Mouse (Mus musculus): ENCODE measurements around the gene Trpv1. TPM values are rescaled to one million over a fixed set of nuclear protein-coding genes. Genes with fewer than 3 reads are reported as not detected.

Trpv1 gene
- not detected for total RNA-seq (2021)

DNA sequence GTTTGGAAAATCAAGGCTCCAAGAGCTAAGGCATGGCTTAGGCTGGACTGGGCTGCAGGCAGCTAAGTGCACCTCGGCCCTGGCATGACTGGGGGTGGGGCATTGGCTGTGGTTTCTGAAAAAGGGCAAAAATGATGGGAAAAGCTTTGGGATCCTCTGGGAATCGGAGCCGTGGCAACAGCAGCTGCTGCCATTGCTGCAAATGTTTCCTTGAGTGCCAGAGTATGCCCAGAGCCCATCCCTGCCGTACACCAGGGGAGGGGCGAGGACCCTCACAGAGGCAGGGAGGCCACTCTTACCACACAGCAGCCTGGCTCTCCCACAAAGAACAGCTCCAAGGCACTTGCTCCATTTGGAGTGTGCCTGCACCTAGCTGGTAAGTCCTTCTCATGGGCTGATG lies at the start of gene Trpv1:
Trpv1 (plus strand) TSS at position 301 of the 400 bp plus-strand sequence.
- intact Hi-C loops (cut with DNase I), result no loop called here
- DNase-seq (ENCODE audit: low spot score in 2 of 2), result no peak

GRCm38 (mm10) chr11:73185872-73186615 lies 48.0 kb upstream of the Trpv1 start:
- intact Hi-C loops (cut with DNase I), result no loop called here
- DNase-seq (ENCODE audit: low spot score in 2 of 2), result no peak

GRCm38 (mm10) chr11:73187231-73187630 lies 46.9 kb upstream of the Trpv1 start:
- DNase-seq (ENCODE audit: low spot score in 2 of 2), result no peak
- intact Hi-C loops (cut with DNase I), result no loop called here

DNA sequence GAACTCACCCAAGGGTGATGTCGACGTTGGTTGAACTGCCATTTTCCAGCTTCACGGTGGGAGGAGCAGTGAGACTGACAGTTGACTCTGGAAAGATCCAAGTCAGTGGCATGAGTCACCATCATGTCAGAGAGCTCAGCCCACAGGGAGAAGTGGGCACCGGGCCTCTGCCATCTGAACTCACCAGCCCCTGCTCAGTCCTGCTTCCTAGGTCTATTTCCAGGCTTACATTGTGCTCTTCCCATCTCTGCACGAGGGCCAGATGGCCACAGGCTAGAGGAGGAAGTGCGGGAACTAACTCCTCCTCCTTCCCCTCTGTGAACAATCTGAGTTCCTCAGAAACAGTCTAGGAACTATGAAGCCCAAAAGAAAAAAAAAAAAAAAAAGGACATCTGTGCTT lies 41.0 kb upstream of the Trpv1 start:
- intact Hi-C loops (cut with DNase I), result no loop called here

DNA sequence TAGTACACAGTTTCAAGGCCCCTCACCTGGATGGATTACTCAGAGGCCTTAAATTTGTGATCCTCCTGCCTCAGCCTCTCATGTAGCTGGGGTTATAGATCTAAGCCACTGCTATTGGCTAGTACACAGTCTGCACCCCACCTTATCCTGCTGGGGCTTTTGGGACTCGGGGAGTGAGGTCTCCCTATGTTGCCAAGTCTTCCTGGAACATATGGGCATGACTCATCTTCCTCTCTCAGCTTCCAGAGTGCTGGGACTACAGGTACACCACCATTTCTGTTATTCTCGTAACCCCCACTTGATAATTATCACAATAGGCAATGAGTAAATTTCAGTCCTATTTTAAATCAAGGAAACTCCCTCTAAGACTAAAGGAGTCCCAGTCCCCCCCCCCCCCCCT lies 39.6 kb upstream of the Trpv1 start:
- intact Hi-C loops (cut with DNase I), result no loop called here
- no peak for DNase-seq (ENCODE audit: low spot score in 2 of 2)

More for the DNA sequence above, 41.0 kb upstream of the Trpv1 start:
- DNase-seq (ENCODE audit: low spot score in 2 of 2), result no peak

DNA sequence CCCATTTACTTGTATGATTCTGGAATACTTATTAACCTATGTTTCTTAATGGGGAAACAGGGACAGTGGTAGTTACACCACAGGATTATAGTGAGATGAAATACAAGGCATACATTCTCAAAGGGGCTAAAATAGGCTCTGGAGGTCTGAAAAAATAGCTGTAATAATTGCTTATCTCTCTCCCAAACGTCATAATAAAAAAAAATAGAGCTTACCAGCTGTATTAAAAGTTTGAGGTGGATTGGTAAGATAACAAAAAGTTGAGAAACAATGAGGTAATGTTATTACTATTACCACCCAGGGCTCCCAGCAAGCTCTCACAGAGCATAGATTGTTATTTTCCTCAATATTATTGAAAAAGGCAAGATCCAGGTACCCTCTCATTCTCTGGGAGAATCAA lies 35.9 kb upstream of the Trpv1 start:
- DNase-seq (ENCODE audit: low spot score in 2 of 2), result no peak
- intact Hi-C loops (cut with DNase I), result no loop called here

DNA sequence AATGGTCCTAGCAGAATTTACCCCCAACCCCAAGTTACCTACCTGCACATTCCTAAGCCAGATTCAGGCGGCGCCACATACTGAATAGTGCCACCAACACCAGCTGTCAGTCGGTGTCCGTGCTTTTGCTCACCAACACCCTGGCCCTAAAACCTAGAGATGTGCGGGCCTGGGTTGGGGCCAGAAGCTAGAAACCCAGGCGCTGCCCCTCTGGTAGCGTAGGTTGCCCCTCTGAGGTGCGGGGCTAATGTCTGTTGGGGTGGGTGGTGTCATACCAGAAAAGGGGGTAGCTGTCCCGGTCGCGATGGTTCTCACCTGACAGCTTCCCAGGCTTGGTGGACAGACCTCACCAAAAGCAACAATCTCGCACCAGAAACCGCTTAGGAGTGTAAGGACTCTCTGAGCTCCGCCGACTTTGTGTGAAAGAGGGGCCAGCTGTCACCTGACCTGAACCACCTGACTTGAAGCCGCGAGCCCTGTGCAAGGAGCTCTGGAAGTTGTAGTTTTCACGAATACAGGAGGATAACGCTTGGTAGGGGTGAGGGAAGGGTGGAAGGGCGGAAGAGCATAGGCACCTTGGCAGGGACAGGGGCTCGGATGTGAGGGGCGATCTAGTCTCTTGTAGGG lies 35.4 kb upstream of the Trpv1 start, which contains the start of gene Ctns:
Ctns (minus strand) TSS at position 440 of the 627 bp plus-strand sequence.
- intact Hi-C loops (cut with DNase I), result loop anchor here (1.0 kb wide), 1 partner anchor 21 kb away; the partner anchor contains the start of genes Emc6 and Tax1bp3
- peak in 1 of 2 experiments; percentile 87 for DNase-seq (ENCODE audit: low spot score in 2 of 2)

DNA sequence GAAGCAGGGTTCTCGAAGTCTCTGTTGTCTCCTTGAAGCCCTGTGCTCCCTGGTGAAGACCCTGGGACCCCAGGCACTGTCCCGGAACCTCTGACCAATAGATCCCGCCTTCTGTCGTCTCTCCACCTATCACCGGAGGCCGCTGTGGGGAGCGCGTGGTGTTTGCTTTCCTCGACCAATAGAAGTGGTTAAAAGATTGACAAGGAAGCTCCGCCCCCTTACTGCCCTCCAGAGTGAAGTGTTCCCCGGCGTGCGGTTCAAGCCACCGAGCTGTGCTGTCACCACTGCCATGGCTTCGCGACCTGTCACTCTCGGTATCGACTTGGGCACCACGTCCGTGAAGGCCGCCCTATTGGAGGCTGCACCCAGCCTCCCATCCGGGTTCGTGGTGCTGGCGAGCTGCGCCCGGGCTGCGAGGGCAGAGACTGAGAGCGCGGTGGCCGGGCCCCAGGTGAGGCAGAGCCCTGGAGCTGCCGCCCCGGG lies 34.8 kb upstream of the Trpv1 start, which contains the start of gene Shpk:
Shpk (plus strand) TSS at position 231 of the 483 bp plus-strand sequence.
- intact Hi-C loops (cut with DNase I), result loop anchor here (1.0 kb wide), 1 partner anchor 22 kb away; the partner anchor contains the start of genes Emc6 and Tax1bp3
- DNase-seq (ENCODE audit: low spot score in 2 of 2), result peak; percentile 95 to 96

- intact Hi-C loops (cut with DNase I), result loop anchor here (1.0 kb wide), 1 partner anchor 23 kb away; the partner anchor contains the start of genes Emc6 and Tax1bp3
- no peak for DNase-seq (ENCODE audit: low spot score in 2 of 2)
Observed at GRCm38 (mm10) chr11:73199879-73200278, 34.2 kb upstream of the Trpv1 start.

DNA sequence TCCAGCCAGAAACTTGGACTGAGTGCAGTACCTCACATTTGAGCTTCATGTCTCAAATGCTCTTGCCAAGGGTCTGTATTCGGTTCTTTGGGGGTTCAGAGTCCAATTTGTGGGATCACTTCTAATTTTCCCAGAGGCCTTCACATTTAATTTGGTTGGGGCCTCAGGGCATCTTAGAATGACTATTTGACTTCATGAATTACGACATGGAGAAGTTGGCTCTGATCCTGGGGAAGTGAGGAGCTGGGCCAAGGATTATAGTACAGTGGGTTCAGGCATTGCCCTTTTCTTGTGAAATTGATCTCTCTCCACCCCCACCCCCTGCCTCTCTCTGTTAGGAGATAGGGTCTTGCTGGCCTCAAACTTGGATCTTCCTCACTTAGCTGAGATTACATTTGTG lies 33.1 kb upstream of the Trpv1 start:
- no peak for DNase-seq (ENCODE audit: low spot score in 2 of 2)
- intact Hi-C loops (cut with DNase I), result no loop called here

DNA sequence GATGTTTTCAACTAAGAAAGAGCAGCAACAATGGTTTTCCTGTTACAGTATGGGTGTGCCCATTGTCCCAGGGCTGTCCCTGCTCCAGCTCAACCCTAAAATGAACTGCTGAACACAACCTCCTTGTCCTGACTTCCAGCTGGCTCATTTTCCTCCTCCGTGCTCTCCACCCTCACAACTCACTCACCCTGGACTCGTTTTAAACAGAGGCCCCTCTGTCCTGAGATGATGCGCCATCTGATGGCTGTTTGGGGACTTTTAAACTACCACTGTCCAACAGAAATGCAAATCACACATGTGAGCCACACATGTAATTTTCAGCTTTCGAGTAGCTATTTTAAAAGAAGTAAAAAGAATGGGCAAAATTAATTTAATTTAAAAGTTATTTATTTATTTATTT lies 32.5 kb upstream of the Trpv1 start:
- intact Hi-C loops (cut with DNase I), result no loop called here
- no peak for DNase-seq (ENCODE audit: low spot score in 2 of 2)

GRCm38 (mm10) chr11:73203895-73204294 lies 30.2 kb upstream of the Trpv1 start:
- intact Hi-C loops (cut with DNase I), result no loop called here
- DNase-seq (ENCODE audit: low spot score in 2 of 2), result no peak

- no peak for DNase-seq (ENCODE audit: low spot score in 2 of 2)
- intact Hi-C loops (cut with DNase I), result no loop called here
Observed at GRCm38 (mm10) chr11:73205194-73205593, 28.9 kb upstream of the Trpv1 start.

DNA sequence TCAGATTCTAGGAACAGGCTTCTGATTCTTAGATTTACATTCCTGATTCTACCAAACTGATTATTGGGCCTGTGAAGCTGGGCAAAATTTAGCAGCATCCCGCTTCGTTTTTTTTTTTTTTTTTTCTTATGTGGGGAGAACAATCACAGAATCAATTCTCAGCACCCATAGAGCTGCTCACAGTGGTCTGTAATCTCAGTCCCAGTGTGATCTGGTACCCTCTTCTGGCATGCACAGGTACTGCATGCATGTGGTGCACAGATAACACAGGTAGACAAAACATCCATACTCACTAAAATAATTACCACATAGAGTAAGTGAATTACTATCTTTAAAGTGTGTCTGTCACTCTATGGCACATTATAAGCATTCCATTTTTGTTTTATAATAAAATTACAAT lies 26.5 kb upstream of the Trpv1 start:
- no peak for DNase-seq (ENCODE audit: low spot score in 2 of 2)
- intact Hi-C loops (cut with DNase I), result no loop called here

GRCm38 (mm10) chr11:73213956-73214355 lies 20.1 kb upstream of the Trpv1 start:
- DNase-seq (ENCODE audit: low spot score in 2 of 2), result no peak
- intact Hi-C loops (cut with DNase I), result no loop called here

DNA sequence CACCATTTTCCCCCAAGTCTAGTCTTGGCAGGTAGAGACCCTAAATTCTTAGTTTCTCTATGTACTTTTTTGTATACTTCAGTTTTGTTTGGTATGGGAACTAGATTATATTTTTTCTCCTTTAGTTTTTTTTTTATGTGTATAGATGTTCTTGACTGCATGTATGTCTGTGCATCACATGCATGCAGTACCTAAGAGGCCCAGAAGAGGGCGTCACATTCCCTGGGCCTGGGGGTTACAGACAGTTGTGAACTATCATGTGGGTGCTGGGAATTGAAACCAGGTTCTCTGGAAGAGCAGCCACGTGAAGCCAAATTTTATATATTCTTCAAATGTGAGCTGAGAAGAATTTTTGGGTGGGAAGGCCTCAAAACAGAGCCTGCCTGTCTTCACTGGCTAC lies 14.4 kb upstream of the Trpv1 start:
- DNase-seq (ENCODE audit: low spot score in 2 of 2), result no peak
- intact Hi-C loops (cut with DNase I), result no loop called here

GRCm38 (mm10) chr11:73220651-73221050 lies 13.4 kb upstream of the Trpv1 start:
- intact Hi-C loops (cut with DNase I), result no loop called here
- no peak for DNase-seq (ENCODE audit: low spot score in 2 of 2)

GRCm38 (mm10) chr11:73222846-73223245 lies 11.2 kb upstream of the Trpv1 start:
- no peak for DNase-seq (ENCODE audit: low spot score in 2 of 2)
- intact Hi-C loops (cut with DNase I), result no loop called here

DNA sequence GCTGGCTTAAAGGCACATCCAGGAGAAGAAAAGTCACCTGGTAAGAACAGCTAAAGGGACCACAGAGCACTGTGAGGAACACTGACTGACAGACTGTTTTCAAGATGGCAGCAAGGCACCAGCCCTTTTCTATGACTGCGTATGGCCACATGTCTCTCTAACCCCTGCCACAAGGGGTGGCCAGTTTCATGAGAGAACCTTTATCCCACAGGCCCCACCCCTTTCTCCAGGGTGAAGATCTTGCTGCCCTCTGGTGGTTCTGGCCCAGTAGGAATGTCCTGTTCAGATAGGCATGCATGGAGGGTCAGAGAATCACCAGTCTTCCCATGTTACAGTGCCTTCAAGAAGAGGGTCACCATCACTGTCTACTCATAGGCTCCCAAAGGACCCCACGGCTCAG lies 10.1 kb upstream of the Trpv1 start:
- intact Hi-C loops (cut with DNase I), result no loop called here
- DNase-seq (ENCODE audit: low spot score in 2 of 2), result no peak

- no peak for DNase-seq (ENCODE audit: low spot score in 2 of 2)
- intact Hi-C loops (cut with DNase I), result no loop called here
Observed at GRCm38 (mm10) chr11:73225856-73226255, 8.2 kb upstream of the Trpv1 start.

- intact Hi-C loops (cut with DNase I), result no loop called here
- no peak for DNase-seq (ENCODE audit: low spot score in 2 of 2)
Observed at GRCm38 (mm10) chr11:73228881-73229280, 5.2 kb upstream of the Trpv1 start.
